ENCODE assay signal across 8 mouse cellular contexts in genomic region chr12:28817427-28817752, GRCm38 (mm10).
DNase-seq lines count a peak whose midpoint lies in the region; ATAC-seq and TF ChIP-seq lines count a peak whose summit lies in the region.

No protein-coding gene starts in this region.

- peak; percentile 27 to 66 for DNase-seq in layer of hippocampus, adult 2 months (ENCODE audit: low spot score in 2 of 2)
- DNase-seq in layer of hippocampus, postnatal 25 days (ENCODE audit: extremely low spot score in 1 of 2, low spot score in 1 of 2), result no peak
- peak; percentile 78 for DNase-seq in hindbrain, postnatal 0 days (ENCODE audit: low spot score)
- no peak for DNase-seq in gastrocnemius, postnatal 25 days
- no peak for DNase-seq in cerebellum, adult 18-20 months

- TF ChIP-seq CTCF in layer of hippocampus, adult 2 months (conservative IDR thresholded peaks at IDR 0.05), result no peak
- TF ChIP-seq CTCF in hindbrain, postnatal 0 days (IDR thresholded peaks at IDR 0.05; ENCODE audit: low read depth), result no peak

- no peaks in the 10 kb centered on the region for H3K9me3 ChIP-seq in embryonic facial prominence, embryonic 15.5 days (replicated peaks)
- H3K9me3 ChIP-seq in hindbrain, postnatal 0 days (ENCODE audit: low read length), result no peaks in the 10 kb centered on the region
- H3K9me3 ChIP-seq in midbrain, embryonic 16.5 days (replicated peaks; ENCODE audit: control insufficient read depth, low read length, poor library complexity, severe bottlenecking), result no peaks in the 10 kb centered on the region

- H3K4me1 ChIP-seq in embryonic facial prominence, embryonic 15.5 days, result peaks cover 6% of the 10 kb centered on the region; the same call in 1 of the 2 replicates
- H3K4me1 ChIP-seq in hindbrain, postnatal 0 days (ENCODE audit: insufficient read depth, low read length), result peaks cover 23% of the 10 kb centered on the region
- peaks cover 34% of the 10 kb centered on the region for H3K4me1 ChIP-seq in midbrain, embryonic 16.5 days (ENCODE audit: control insufficient read depth, insufficient read depth, low read length)

- H3K27ac ChIP-seq in layer of hippocampus, adult 2 months, result peak overlapping the region; percentile 43
- no peak overlapping the region for H3K27ac ChIP-seq in embryonic facial prominence, embryonic 15.5 days (replicated peaks)
- H3K27ac ChIP-seq in hindbrain, postnatal 0 days, result peak overlapping the region; percentile 65
- peak overlapping the region; percentile 90 for H3K27ac ChIP-seq in midbrain, embryonic 16.5 days (ENCODE audit: low read length)

- WGBS in embryonic facial prominence, embryonic 15.5 days, result 18% methylated on average over 5 of the region's 5 CpGs
- WGBS in hindbrain, postnatal 0 days, result 8% methylated on average over 5 of the region's 5 CpGs
- WGBS in midbrain, embryonic 16.5 days, result 3% methylated on average over 5 of the region's 5 CpGs

- H3K9ac ChIP-seq in embryonic facial prominence, embryonic 15.5 days, result no peak overlapping the region
- no peak overlapping the region for H3K9ac ChIP-seq in hindbrain, postnatal 0 days (replicated peaks; ENCODE audit: low read length)
- H3K9ac ChIP-seq in midbrain, embryonic 16.5 days (ENCODE audit: low read depth, low read length), result peak overlapping the region; percentile 47

- no peak overlapping the region for H3K4me2 ChIP-seq in embryonic facial prominence, embryonic 15.5 days (replicated peaks)
- H3K4me2 ChIP-seq in hindbrain, postnatal 0 days (ENCODE audit: low read depth, low read length), result 0 out of 2 replicates have a peak overlapping the region, but pooled peaks have one; percentile 17
- H3K4me2 ChIP-seq in midbrain, embryonic 16.5 days (ENCODE audit: low read length), result peak overlapping the region; percentile 31

- H3K27me3 ChIP-seq in embryonic facial prominence, embryonic 15.5 days, result no peaks in the 10 kb centered on the region
- no peaks in the 10 kb centered on the region for H3K27me3 ChIP-seq in hindbrain, postnatal 0 days (ENCODE audit: insufficient read depth, low read length)
- H3K27me3 ChIP-seq in midbrain, embryonic 16.5 days (ENCODE audit: control insufficient read depth, insufficient read depth, low read depth, low read length), result no peaks in the 10 kb centered on the region

- peak; percentile 67; the same call in 1 of the 2 replicates for ATAC-seq in embryonic facial prominence, embryonic 15.5 days (ENCODE audit: insufficient number of reproducible peaks, low FRiP score, low TSS enrichment, low read depth)
- peak; percentile 75 for ATAC-seq in hindbrain, postnatal 0 days
- ATAC-seq in midbrain, embryonic 16.5 days, result peak; percentile 90
- no peak for ATAC-seq in CD4-positive, CD25-positive, alpha-beta regulatory T cell, adult 4 months

- no peaks in the 10 kb centered on the region for H3K36me3 ChIP-seq in embryonic facial prominence, embryonic 15.5 days
- H3K36me3 ChIP-seq in hindbrain, postnatal 0 days (ENCODE audit: insufficient read depth, low read length), result no peaks in the 10 kb centered on the region
- H3K36me3 ChIP-seq in midbrain, embryonic 16.5 days (ENCODE audit: control insufficient read depth, insufficient read depth, low read length), result no peaks in the 10 kb centered on the region

- no peak overlapping the region for H3K4me3 ChIP-seq in layer of hippocampus, adult 2 months
- H3K4me3 ChIP-seq in embryonic facial prominence, embryonic 15.5 days (replicated peaks), result no peak overlapping the region
- H3K4me3 ChIP-seq in hindbrain, postnatal 0 days (ENCODE audit: low read length), result no peak overlapping the region
- H3K4me3 ChIP-seq in midbrain, embryonic 16.5 days (ENCODE audit: low read depth, low read length), result no peak overlapping the region

Comparison
In these comparisons a context has a peak if more than half of its experiments do, and no peak if none do; other contexts are left out.
1. DNase-seq: peak in layer of hippocampus, adult 2 months (2 of 2) and hindbrain, postnatal 0 days (single experiment); none in layer of hippocampus, postnatal 25 days (0 of 2), gastrocnemius, postnatal 25 days (single experiment) and cerebellum, adult 18-20 months (0 of 2).